ENCODE assay signal across 8 mouse cellular contexts in the genomic region with DNA sequence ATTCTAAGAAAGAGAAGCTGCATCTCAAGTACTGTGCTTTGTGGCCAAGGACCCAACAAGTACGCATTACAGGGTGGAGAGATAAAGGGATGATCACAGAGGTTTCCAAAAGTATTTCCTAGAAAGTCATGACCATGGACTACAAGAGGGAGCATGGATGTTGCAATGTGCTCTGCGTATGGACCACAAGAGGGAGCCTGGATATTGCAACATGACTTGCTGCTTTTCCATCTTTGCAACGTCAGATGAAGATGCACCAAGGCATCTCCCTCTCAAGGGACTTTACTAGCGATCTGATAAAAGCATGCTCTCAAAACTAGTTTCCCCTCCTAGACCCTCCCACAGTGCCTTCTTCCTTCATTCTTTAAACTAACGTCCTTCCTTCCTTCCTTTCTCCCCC.
A peak's percentile ranks its signal among the peaks of the same experiment; 100 is the strongest.
DNase-seq lines count a peak whose midpoint lies in the region; ATAC-seq and TF ChIP-seq lines count a peak whose summit lies in the region.

No protein-coding gene starts in this region.

- H3K4me2 ChIP-seq in intestine, embryonic 14.5 days (ENCODE audit: low read length): no peak overlapping the region
- no peak overlapping the region for H3K4me2 ChIP-seq in intestine, embryonic 15.5 days (replicated peaks)
- 0 out of 2 replicates have a peak overlapping the region, but pooled peaks have one; percentile 31 for H3K4me2 ChIP-seq in hindbrain, postnatal 0 days (ENCODE audit: low read depth, low read length)

- intact Hi-C loops in gastrocnemius, postnatal 14 days (cut with DNase I; ENCODE audit: low total_unique reads): no loop called here

- H3K9ac ChIP-seq in intestine, embryonic 14.5 days (ENCODE audit: low read length): no peak overlapping the region
- no peak overlapping the region for H3K9ac ChIP-seq in intestine, embryonic 15.5 days
- H3K9ac ChIP-seq in hindbrain, postnatal 0 days (replicated peaks; ENCODE audit: low read length): no peak overlapping the region

- H3K27ac ChIP-seq in intestine, embryonic 14.5 days (ENCODE audit: low read depth): no peak overlapping the region
- H3K27ac ChIP-seq in intestine, embryonic 15.5 days: no peak overlapping the region
- H3K27ac ChIP-seq in hindbrain, postnatal 0 days: no peak overlapping the region

- H3K36me3 ChIP-seq in intestine, embryonic 14.5 days (ENCODE audit: control insufficient read depth, insufficient read depth, low read length): no peaks in the 10 kb centered on the region
- H3K36me3 ChIP-seq in intestine, embryonic 15.5 days: no peaks in the 10 kb centered on the region
- H3K36me3 ChIP-seq in hindbrain, postnatal 0 days (ENCODE audit: insufficient read depth, low read length): no peaks in the 10 kb centered on the region

- no peak for ATAC-seq in intestine, embryonic 14.5 days (replicated peaks; ENCODE audit: low FRiP score, low TSS enrichment, low read depth)
- ATAC-seq in intestine, embryonic 15.5 days: no peak
- ATAC-seq in hindbrain, postnatal 0 days: no peak

- H3K4me3 ChIP-seq in intestine, embryonic 14.5 days (ENCODE audit: low read depth, low read length): no peak overlapping the region
- H3K4me3 ChIP-seq in intestine, embryonic 15.5 days (replicated peaks): no peak overlapping the region
- H3K4me3 ChIP-seq in hindbrain, postnatal 0 days (ENCODE audit: low read length): peak overlapping the region; percentile 11; the same call in 1 of the 2 replicates

- H3K9me3 ChIP-seq in intestine, embryonic 14.5 days (ENCODE audit: control insufficient read depth, low read length): no peaks in the 10 kb centered on the region
- H3K9me3 ChIP-seq in intestine, embryonic 15.5 days: no peaks in the 10 kb centered on the region
- H3K9me3 ChIP-seq in hindbrain, postnatal 0 days (ENCODE audit: low read length): no peaks in the 10 kb centered on the region

- H3K27me3 ChIP-seq in intestine, embryonic 14.5 days (replicated peaks; ENCODE audit: control insufficient read depth, insufficient read depth, low read length): no peaks in the 10 kb centered on the region
- H3K27me3 ChIP-seq in intestine, embryonic 15.5 days (replicated peaks): no peaks in the 10 kb centered on the region
- H3K27me3 ChIP-seq in hindbrain, postnatal 0 days (ENCODE audit: insufficient read depth, low read length): no peaks in the 10 kb centered on the region

- WGBS in intestine, embryonic 14.5 days: 36% methylated on average over 5 of the region's 5 CpGs
- 40% methylated on average over 5 of the region's 5 CpGs for WGBS in intestine, embryonic 15.5 days
- 42% methylated on average over 5 of the region's 5 CpGs for WGBS in hindbrain, postnatal 0 days

- TF ChIP-seq CTCF in hindbrain, postnatal 0 days (IDR thresholded peaks at IDR 0.05; ENCODE audit: low read depth): peak; percentile 93

- H3K4me1 ChIP-seq in intestine, embryonic 14.5 days (replicated peaks; ENCODE audit: control insufficient read depth, insufficient read depth, low read length): no peaks in the 10 kb centered on the region
- H3K4me1 ChIP-seq in intestine, embryonic 15.5 days (replicated peaks): no peaks in the 10 kb centered on the region
- no peaks in the 10 kb centered on the region for H3K4me1 ChIP-seq in hindbrain, postnatal 0 days (ENCODE audit: insufficient read depth, low read length)

- peak; percentile 54 for DNase-seq in intestine, embryonic 14.5 days (ENCODE audit: low spot score)
- DNase-seq in 416B (ENCODE audit: low read depth): peak; percentile 42
- peak; percentile 22 for DNase-seq in R1 (ENCODE audit: low read depth, low spot score)
- DNase-seq in hindbrain, postnatal 0 days (ENCODE audit: low spot score): peak; percentile 81
- DNase-seq in gastrocnemius, postnatal 14 days: no peak
- no peak for DNase-seq in T-cell, adult 2 months (ENCODE audit: low spot score)
- DNase-seq in urinary bladder, postnatal 4 days (ENCODE audit: low spot score in 2 of 2): no peak

Comparison
In these comparisons a context has a peak if more than half of its experiments do, and no peak if none do; other contexts are left out.
1. DNase-seq: peak in intestine, embryonic 14.5 days (single experiment), 416B (single experiment), R1 (single experiment) and hindbrain, postnatal 0 days (single experiment); none in gastrocnemius, postnatal 14 days (single experiment), T-cell, adult 2 months (single experiment) and urinary bladder, postnatal 4 days (0 of 2).